Mouse (Mus musculus): ENCODE measurements around the gene Cdkal1. TPM values are rescaled to one million over a fixed set of nuclear protein-coding genes. Genes with fewer than 3 reads are reported as not detected.

Gene Cdkal1
- polyA plus RNA-seq, 1 experiment, result 10.3 TPM

DNA sequence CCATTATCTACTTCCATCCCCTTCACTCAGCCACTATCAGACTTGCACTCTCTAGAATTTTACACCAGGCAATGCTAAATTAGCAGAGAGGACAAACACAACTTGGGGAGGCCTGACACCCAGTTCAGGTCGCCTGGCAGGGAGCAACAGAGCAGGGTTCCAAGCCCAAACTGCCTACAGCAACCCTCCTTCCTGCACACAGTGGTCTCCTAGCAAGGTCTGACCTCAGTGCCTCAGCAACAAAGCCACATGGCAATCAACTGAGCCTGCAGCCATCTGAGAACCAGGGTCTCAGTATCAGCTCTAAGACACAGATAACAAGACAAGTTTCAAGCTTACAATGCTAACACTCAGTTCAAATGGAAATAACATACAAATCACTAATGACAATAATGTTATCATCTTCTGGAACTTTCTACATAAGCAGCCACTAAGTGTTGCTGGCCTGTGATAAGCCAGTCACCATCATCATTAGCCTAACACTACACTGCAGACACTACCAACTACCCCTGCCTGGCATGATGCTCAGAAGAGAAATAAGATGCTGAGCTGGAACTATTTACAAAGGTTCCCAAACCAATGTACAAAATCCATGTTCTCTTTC is 231.7 kb downstream of the Cdkal1 start:
- DNase-seq, result no peak
- 81% methylated on average over 1 of the region's 1 CpGs for WGBS
- no peak overlapping the region for H3K4me3 ChIP-seq (replicated peaks; ENCODE audit: insufficient read depth, low read depth, low read length)
- no peaks in the 10 kb centered on the region for H3K4me1 ChIP-seq (ENCODE audit: control insufficient read depth, insufficient read depth, low read length)
- no peaks in the 10 kb centered on the region for H3K27me3 ChIP-seq (ENCODE audit: control insufficient read depth, insufficient read depth, low read length)
- H3K27ac ChIP-seq (ENCODE audit: insufficient read depth, low read length), result no peak overlapping the region
- TF ChIP-seq CTCF (IDR thresholded peaks at IDR 0.05; ENCODE audit: borderline replicate concordance, insufficient read depth, low read depth, low read length), result no peak
- no peak for TF ChIP-seq POLR2A (IDR thresholded peaks at IDR 0.05; ENCODE audit: borderline replicate concordance, insufficient read depth, low read length)

DNA sequence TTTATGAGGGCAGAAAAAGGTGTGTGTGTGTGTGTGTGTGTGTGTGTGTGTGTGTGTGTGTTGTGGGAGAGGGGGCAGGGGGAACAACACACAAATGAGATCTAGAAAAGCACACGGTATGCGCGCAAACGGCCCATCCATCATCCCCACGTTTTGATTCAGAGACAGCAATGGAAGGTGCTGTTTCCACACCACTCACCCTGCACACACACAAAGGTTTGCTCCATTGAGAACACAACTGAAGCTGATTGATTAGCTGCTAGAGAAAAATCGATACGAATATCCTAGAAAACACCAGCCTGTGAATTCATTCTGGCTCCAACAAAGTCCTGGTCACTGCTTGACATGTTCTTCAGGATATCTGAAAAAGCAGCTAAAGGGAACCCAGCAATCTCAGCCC is 233.6 kb downstream of the Cdkal1 start:
- Histone ChIP-seq H3K4me3 (replicated peaks; ENCODE audit: insufficient read depth, low read depth, low read length) (no peak overlapping the region), H3K27ac (ENCODE audit: insufficient read depth, low read length) (no peak overlapping the region), H3K4me1 (ENCODE audit: control insufficient read depth, insufficient read depth, low read length) (no peaks in the 10 kb centered on the region), H3K27me3 (ENCODE audit: control insufficient read depth, insufficient read depth, low read length) (no peaks in the 10 kb centered on the region)
- DNase-seq, result no peak
- WGBS, result 86% methylated on average over 7 of the region's 7 CpGs
- TF ChIP-seq CTCF (IDR thresholded peaks at IDR 0.05; ENCODE audit: borderline replicate concordance, insufficient read depth, low read depth, low read length), result no peak
- TF ChIP-seq POLR2A (IDR thresholded peaks at IDR 0.05; ENCODE audit: borderline replicate concordance, insufficient read depth, low read length), result no peak

DNA sequence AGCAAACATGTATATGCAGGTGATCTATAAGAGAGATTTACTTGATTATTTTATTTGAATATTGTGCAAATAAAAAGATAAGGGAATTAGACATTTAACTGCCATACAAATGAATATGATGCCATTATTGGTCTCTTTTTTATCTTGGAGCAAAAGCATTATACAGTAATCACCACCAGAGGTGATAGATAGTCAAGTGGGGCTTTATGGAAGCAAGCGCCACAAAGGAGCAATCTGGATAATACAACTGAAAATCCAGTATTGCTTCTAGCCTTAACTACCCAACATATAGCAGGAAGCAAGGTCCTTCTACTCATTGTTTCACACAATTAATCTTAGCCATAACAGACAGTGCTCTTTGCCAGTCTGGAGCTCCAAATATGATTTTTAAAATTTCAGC is 234.1 kb downstream of the Cdkal1 start:
- Histone ChIP-seq H3K27ac (ENCODE audit: insufficient read depth, low read length) (no peak overlapping the region), H3K27me3 (ENCODE audit: control insufficient read depth, insufficient read depth, low read length) (no peaks in the 10 kb centered on the region), H3K4me1 (ENCODE audit: control insufficient read depth, insufficient read depth, low read length) (no peaks in the 10 kb centered on the region), H3K4me3 (replicated peaks; ENCODE audit: insufficient read depth, low read depth, low read length) (no peak overlapping the region)
- 95% methylated on average over 1 of the region's 1 CpGs for WGBS
- TF ChIP-seq CTCF (IDR thresholded peaks at IDR 0.05; ENCODE audit: borderline replicate concordance, insufficient read depth, low read depth, low read length) (no peak), POLR2A (IDR thresholded peaks at IDR 0.05; ENCODE audit: borderline replicate concordance, insufficient read depth, low read length) (no peak)
- DNase-seq, result no peak

DNA sequence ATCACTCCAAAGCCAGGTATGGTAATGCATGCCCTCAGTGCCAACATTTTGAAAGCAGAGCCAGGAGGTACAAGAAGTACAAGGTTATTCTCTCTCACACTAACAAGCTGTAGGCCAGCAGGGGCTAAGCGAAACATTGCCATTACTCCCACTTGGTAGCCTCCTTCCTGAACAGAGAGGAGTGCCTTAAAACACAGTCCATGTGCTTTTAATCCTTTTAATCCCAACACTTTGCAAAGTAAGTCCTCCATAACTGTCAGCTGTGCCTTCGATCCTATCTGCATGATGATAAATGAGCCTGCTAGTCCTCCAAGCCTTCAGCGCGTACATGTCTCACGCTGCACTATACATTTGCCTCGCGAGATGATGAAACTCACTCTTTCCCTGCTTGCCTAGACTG is 234.6 kb downstream of the Cdkal1 start:
- TF ChIP-seq POLR2A (IDR thresholded peaks at IDR 0.05; ENCODE audit: borderline replicate concordance, insufficient read depth, low read length), result no peak
- TF ChIP-seq CTCF (IDR thresholded peaks at IDR 0.05; ENCODE audit: borderline replicate concordance, insufficient read depth, low read depth, low read length), result no peak

DNA sequence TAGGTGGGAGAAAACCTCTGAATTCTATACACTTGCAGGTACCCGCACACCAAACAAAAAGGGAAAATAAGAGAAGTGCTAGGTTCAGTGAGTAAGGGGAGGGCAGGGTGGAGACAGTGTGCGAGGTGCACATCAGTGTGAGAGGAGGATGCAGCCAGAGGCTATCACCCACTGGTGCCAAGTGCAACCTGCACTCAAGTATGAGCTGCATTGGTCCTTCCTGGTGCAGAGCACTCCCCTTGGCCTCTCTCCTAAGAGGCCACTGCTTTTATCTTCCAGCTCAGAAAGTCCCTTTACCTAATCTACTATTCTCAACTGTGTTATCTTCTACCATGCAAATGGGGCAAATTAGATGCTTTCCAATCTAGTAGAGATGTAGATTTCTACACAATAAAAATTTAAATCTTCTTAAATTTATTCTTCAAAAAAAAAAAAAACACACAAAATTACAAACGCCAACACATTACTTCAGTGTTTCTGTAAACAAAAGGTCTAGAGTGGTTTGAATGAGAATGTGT is 238.8 kb downstream of the Cdkal1 start:
- Histone ChIP-seq H3K27me3 (ENCODE audit: control insufficient read depth, insufficient read depth, low read length) (no peaks in the 10 kb centered on the region), H3K4me3 (replicated peaks; ENCODE audit: insufficient read depth, low read depth, low read length) (no peak overlapping the region), H3K27ac (ENCODE audit: insufficient read depth, low read length) (no peak overlapping the region), H3K4me1 (ENCODE audit: control insufficient read depth, insufficient read depth, low read length) (no peaks in the 10 kb centered on the region)
- TF ChIP-seq CTCF (IDR thresholded peaks at IDR 0.05; ENCODE audit: borderline replicate concordance, insufficient read depth, low read depth, low read length) (no peak), POLR2A (IDR thresholded peaks at IDR 0.05; ENCODE audit: borderline replicate concordance, insufficient read depth, low read length) (no peak)
- WGBS, result 88% methylated on average over 3 of the region's 3 CpGs
- no peak for DNase-seq

More for the DNA sequence above, 234.6 kb downstream of the Cdkal1 start:
- no peaks in the 10 kb centered on the region for H3K4me1 ChIP-seq (ENCODE audit: control insufficient read depth, insufficient read depth, low read length)
- H3K4me3 ChIP-seq (replicated peaks; ENCODE audit: insufficient read depth, low read depth, low read length), result no peak overlapping the region
- no peaks in the 10 kb centered on the region for H3K27me3 ChIP-seq (ENCODE audit: control insufficient read depth, insufficient read depth, low read length)
- H3K27ac ChIP-seq (ENCODE audit: insufficient read depth, low read length), result no peak overlapping the region
- no peak for DNase-seq
- 98% methylated on average over 7 of the region's 7 CpGs for WGBS

DNA sequence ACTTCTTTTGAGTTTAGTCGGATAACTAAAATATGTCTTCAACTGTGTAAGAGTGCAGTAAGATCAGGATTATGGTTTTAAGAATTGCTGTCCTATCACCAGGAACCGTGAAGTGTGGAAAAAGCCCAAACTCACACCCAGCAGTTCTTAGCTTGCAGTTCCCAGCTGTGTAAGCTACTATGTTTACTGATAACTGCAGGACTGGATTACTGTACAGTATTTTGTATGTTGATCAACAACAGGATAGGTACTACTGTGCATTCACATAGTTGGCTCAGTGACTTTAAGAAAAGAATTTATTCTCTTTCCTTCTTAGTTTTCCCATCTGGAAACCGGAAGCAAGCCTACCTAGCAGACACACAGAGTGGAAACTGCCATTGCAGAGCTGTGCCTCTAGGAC is 239.5 kb downstream of the Cdkal1 start:
- no peak for DNase-seq
- H3K4me1 ChIP-seq (ENCODE audit: control insufficient read depth, insufficient read depth, low read length), result no peaks in the 10 kb centered on the region
- WGBS, result 90% methylated on average over 3 of the region's 3 CpGs
- H3K4me3 ChIP-seq (replicated peaks; ENCODE audit: insufficient read depth, low read depth, low read length), result no peak overlapping the region
- no peaks in the 10 kb centered on the region for H3K27me3 ChIP-seq (ENCODE audit: control insufficient read depth, insufficient read depth, low read length)
- no peak overlapping the region for H3K27ac ChIP-seq (ENCODE audit: insufficient read depth, low read length)
- TF ChIP-seq CTCF (IDR thresholded peaks at IDR 0.05; ENCODE audit: borderline replicate concordance, insufficient read depth, low read depth, low read length) (no peak), POLR2A (IDR thresholded peaks at IDR 0.05; ENCODE audit: borderline replicate concordance, insufficient read depth, low read length) (no peak)

DNA sequence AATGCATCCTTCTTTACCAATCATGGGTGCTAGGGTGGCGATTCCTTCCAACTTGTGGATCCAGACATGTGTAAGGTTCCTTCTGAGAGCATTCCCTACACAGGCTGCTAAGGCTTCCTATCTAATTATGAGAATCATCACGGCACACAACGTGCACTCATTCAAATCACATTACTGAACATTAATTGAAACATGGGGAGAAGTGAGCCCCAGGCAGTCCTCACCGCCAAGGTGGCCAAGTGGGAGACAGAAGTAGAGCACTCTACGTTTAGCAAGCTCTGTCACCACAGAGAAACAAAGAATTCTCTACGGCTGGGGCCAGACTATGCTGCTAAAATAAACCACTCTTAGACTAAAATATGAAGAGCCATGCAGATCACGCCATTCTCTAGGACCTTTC is 240.4 kb downstream of the Cdkal1 start:
- Histone ChIP-seq H3K27me3 (ENCODE audit: control insufficient read depth, insufficient read depth, low read length) (no peaks in the 10 kb centered on the region), H3K27ac (ENCODE audit: insufficient read depth, low read length) (no peak overlapping the region), H3K4me1 (ENCODE audit: control insufficient read depth, insufficient read depth, low read length) (no peaks in the 10 kb centered on the region; the same call in 1 of the 2 replicates), H3K4me3 (replicated peaks; ENCODE audit: insufficient read depth, low read depth, low read length) (no peak overlapping the region)
- WGBS, result 71% methylated on average over 7 of the region's 7 CpGs
- TF ChIP-seq CTCF (IDR thresholded peaks at IDR 0.05; ENCODE audit: borderline replicate concordance, insufficient read depth, low read depth, low read length) (no peak), POLR2A (IDR thresholded peaks at IDR 0.05; ENCODE audit: borderline replicate concordance, insufficient read depth, low read length) (no peak)
- no peak for DNase-seq
